Mouse (Mus musculus) hindbrain, embryonic 11.5 days (tissue): ENCODE measurements at regions not wholly inside any gene's neighbourhood (a gene's known extent, or its start where the extent isn't known, plus 50 kb on each side); places are given as distances from the start of the nearest gene placed in this dataset.

Experiments used
- ATAC-seq: fragments of 200-750 bp; cut with Nextera tagmentation; 2 replicates; pipeline ENCODE4 v1.8.0; 2017; ENCODE audit warnings: mild to moderate bottlenecking, moderate TSS enrichment, moderate library complexity; ENCODE audit not compliant: low FRiP score
- DNase-seq: peaks from one replicate; pipeline ENCODE4 v3.0.0-alpha.2; 2015; ENCODE audit warnings: low spot score
- H3K27ac ChIP-seq: fragments of 300-500 bp; sonication (generic); 2 replicates; pipeline ENCODE4 v1.5.1; 2014; ENCODE audit warnings: mild to moderate bottlenecking, low read depth, low read length
- H3K27me3 ChIP-seq: fragments of 300-500 bp; sonication (generic); 2 replicates; pipeline ENCODE4 v1.6.1; 2014; ENCODE audit warnings: mild to moderate bottlenecking, low read length, moderate library complexity, mixed read lengths; ENCODE audit not compliant: control insufficient read depth, insufficient read depth
- H3K36me3 ChIP-seq: fragments of 300-500 bp; sonication (generic); 2 replicates; pipeline ENCODE4 v1.6.1; 2014; ENCODE audit warnings: mild to moderate bottlenecking, low read length, moderate library complexity, mixed read lengths; ENCODE audit not compliant: control insufficient read depth, insufficient read depth
- H3K4me1 ChIP-seq: fragments of 300-500 bp; sonication (generic); replicated peaks from 2 replicates; pipeline ENCODE4 v1.6.1; 2014; ENCODE audit warnings: low read length, mixed read lengths; ENCODE audit not compliant: control insufficient read depth, insufficient read depth
- H3K4me2 ChIP-seq: fragments of 300-500 bp; sonication (generic); replicated peaks from 2 replicates; pipeline ENCODE4 v1.6.1; 2014; ENCODE audit warnings: mild to moderate bottlenecking, low read depth, low read length
- H3K4me3 ChIP-seq: fragments of 300-500 bp; sonication (generic); 2 replicates; pipeline ENCODE4 v1.5.1; 2014; ENCODE audit warnings: low read depth, low read length
- H3K9ac ChIP-seq: fragments of 300-500 bp; sonication (generic); 2 replicates; pipeline ENCODE4 v1.6.1; 2014; ENCODE audit warnings: low read depth, low read length
- H3K9me3 ChIP-seq: fragments of 300-500 bp; sonication (generic); 2 replicates; pipeline ENCODE4 v1.6.1; 2016; ENCODE audit warnings: low read length; ENCODE audit not compliant: control insufficient read depth
- WGBS: fragments of 180-500 bp; shearing (Covaris S2); extraction: QIAGEN DNeasy Blood & Tissue Kit; methylation state at CpG from one replicate; pipeline ENCODE4 v1.1.7; 2014; 5-methylcytosine and 5-hydroxymethylcytosine counted together

DNA sequence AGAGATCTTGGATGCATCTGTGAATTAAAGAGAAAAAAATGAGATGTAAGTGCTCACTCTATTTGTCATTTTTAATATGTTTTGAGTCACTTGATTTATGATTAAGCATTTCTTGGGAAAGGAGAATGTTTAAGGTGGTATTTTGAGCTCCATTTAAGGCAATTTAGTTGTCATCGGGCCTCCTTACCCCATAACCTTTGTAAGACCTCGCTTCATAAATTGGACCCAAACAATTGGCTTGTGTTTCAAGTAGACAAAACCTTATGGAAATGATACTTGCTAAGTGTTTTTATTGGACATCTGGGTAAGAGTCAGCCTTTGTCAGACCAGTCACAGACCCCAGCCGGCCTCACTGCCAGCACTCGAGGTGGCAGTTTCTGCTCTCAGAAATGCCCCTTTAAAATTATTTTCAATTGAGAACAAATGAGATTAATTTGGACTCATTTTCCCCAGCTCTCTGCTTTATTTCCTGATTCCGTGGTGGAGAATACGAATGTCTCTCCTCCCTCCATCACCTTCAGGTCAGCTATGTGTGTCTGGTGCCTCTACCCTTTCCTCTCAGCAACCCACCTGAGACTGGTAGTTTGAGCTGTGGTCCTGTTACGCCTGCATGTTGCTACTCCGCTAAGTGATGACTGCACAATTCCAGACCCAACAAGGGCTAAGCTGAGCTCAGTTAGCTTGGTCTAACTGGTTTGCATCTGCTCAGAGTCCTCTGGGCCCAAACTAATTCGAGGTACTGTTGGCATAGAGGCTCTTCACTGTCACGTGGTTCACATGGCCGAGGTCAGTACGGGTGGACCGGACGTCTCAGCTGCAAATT, 78.7 kb upstream of the Veph1 start:
- ATAC-seq (no peak), DNase-seq (no peak)
- H3K4me2 ChIP-seq, result no peak overlapping the region
- H3K27me3 ChIP-seq, result no peaks in the 10 kb centered on the region
- no peaks in the 10 kb centered on the region for H3K9me3 ChIP-seq
- H3K27ac ChIP-seq, result no peak overlapping the region
- no peak overlapping the region for H3K9ac ChIP-seq
- H3K36me3 ChIP-seq, result no peaks in the 10 kb centered on the region
- H3K4me3 ChIP-seq, result no peak overlapping the region
- no peaks in the 10 kb centered on the region for H3K4me1 ChIP-seq
- 82% methylated on average over 14 of the region's 14 CpGs for whole genome bisulfite sequencing

DNA sequence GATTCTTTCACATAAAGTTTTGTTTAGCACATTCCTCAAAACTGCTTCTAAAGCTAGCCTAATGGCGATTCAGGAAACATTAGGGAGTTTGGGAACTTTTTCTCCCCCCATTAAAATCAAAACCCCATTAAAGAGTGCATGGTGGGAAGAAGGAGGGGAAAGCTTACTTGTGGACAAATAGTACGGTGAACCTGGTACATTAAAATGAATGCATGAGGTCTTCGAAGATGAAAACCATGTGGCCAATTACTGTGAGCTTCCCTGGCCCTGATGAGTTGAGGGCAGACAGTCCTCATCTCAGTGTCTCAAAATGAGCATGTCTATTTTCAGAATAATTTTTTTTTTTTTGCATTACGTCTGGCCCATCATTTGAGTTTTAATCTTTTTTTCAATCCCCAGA, 78.0 kb upstream of the Veph1 start:
- ATAC-seq (no peak), DNase-seq (no peak)
- 85% methylated on average over 4 of the region's 4 CpGs for WGBS
- Histone ChIP-seq H3K36me3 (no peaks in the 10 kb centered on the region), H3K9me3 (no peaks in the 10 kb centered on the region), H3K4me1 (no peaks in the 10 kb centered on the region), H3K9ac (no peak overlapping the region), H3K4me2 (no peak overlapping the region), H3K4me3 (no peak overlapping the region), H3K27ac (no peak overlapping the region), H3K27me3 (no peaks in the 10 kb centered on the region)

DNA sequence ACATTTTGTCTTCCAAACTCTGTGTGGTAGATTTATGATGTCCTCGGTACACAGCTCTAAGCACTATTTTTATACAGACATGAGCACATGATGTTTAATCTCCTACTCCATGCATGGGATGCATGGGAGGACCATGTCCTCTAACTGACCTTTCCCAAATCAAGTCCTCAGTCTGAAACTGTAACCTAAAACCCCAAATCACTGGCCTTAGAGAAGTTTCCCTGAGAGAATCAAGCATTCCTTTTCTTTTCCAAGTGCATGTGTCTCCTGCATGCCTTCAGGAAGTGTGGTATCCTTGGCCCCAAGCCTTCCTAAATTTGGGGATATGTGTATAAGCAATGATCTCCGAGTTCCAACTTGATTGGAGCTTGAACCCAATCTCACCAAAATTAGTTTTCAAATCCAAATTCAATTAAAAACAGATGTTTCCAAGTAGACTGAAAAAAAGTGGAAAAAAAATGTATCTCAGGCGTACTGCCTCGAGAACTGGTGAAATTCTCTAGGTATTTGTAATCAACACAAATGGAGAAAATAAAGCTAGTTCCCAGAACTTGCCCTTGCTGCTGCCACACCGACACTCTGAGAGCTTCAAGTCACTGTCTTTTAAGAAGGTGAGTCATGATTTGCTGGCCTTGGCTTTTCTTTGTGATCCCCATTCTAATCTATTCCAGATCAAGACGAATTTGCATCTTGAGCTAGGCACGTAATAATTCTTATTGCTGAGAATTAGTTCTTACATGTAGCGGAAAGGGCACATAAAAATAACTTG, 77.4 kb upstream of the Veph1 start:
- no peaks in the 10 kb centered on the region for H3K27me3 ChIP-seq
- DNase-seq, result no peak
- H3K36me3 ChIP-seq, result no peaks in the 10 kb centered on the region
- H3K4me2 ChIP-seq, result no peak overlapping the region
- H3K9ac ChIP-seq, result no peak overlapping the region
- no peaks in the 10 kb centered on the region for H3K9me3 ChIP-seq
- H3K4me1 ChIP-seq, result no peaks in the 10 kb centered on the region
- H3K27ac ChIP-seq, result no peak overlapping the region
- H3K4me3 ChIP-seq, result no peak overlapping the region
- ATAC-seq, result no peak
- whole genome bisulfite sequencing, result 77% methylated on average over 8 of the region's 8 CpGs
